Mouse (Mus musculus) kidney, adult 11 months (tissue): ENCODE results near the gene AA986860.

Experiments used
- DNase-seq: peaks from one replicate; pipeline ENCODE4 v3.0.0; 2022

The AA986860 gene

GRCm38 (mm10) chr1:130779867-130780266 lies 48.1 kb downstream of the AA986860 start:
- no peak for DNase-seq

GRCm38 (mm10) chr1:130784054-130784453 lies 52.3 kb downstream of the AA986860 start:
- no peak for DNase-seq

- no peak for DNase-seq
These were observed 55.2 kb downstream of the AA986860 start for GRCm38 (mm10) chr1:130787001-130787400.

- no peak for DNase-seq
These were observed 58.0 kb downstream of the AA986860 start for GRCm38 (mm10) chr1:130789512-130790451.
